Mouse (Mus musculus) E14TG2a.4 (cell line): ENCODE measurements around the gene Olfr273.
"Not testable (repeated sequence)": the region's sequence is repeated elsewhere in the genome, so short reads cannot be mapped to it uniquely, and the experiment has no call there.

Experiments
- H3K27me3 ChIP-seq: 2 replicates; pipeline ENCODE4 v1.6.1; 2014; ENCODE audit warnings: low read length, control low read depth; ENCODE audit not compliant: insufficient read depth
- H3K36me3 ChIP-seq: 2 replicates; pipeline ENCODE4 v1.6.1; 2014; ENCODE audit warnings: low read length, control low read depth; ENCODE audit not compliant: insufficient read depth
- H3K4me1 ChIP-seq: replicated peaks from 2 replicates; pipeline ENCODE4 v1.6.1; 2014; ENCODE audit warnings: low read depth, low read length, control low read depth
- H3K4me3 ChIP-seq: replicated peaks from 2 replicates; pipeline ENCODE4 v1.5.1; 2014; ENCODE audit warnings: mild to moderate bottlenecking, low read length
- H3K9me3 ChIP-seq: 2 replicates; pipeline ENCODE4 v1.6.1; 2014; ENCODE audit warnings: low read length, control low read depth
- CTCF ChIP-seq: conservative IDR thresholded peaks from 2 replicates; pipeline ENCODE4 v1.5.1; 2014; ENCODE audit warnings: low read length
- NANOG ChIP-seq: IDR thresholded peaks from 2 replicates; pipeline ENCODE4 v1.6.1; 2014; ENCODE audit warnings: borderline replicate concordance, low read length, mixed read lengths
- POU5F1 ChIP-seq: IDR thresholded peaks from 2 replicates; pipeline ENCODE4 v1.6.1; 2014; ENCODE audit warnings: low read length, borderline replicate concordance

Olfr273 gene

DNA sequence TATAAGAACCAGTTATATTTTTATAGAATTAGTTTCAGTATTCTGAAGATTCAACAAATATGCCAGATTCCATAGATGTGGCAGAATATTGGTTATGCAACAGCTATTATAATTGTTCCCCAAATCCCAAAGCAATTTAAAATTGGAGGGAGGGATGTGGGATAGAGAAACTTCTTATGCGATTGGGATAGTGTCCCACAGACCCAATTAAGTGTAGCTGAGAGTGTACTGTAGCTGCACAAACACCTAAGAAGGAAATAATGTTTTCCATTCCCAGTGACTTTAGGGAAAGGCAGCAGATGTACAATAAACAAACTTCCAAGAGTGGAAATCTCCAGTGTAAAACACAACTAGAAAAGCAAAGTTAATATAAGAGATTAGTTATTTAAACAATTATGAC lies at the start of gene Olfr273:
Gene Olfr273 (minus strand): TSS at position 101 of the 400 bp plus-strand sequence.
- Histone ChIP-seq H3K4me3 (no peak within 1 kb of the TSS), H3K27me3 (no peaks in the 10 kb centered on the region), H3K4me1 (no peaks in the 10 kb centered on the region), H3K36me3 (no peaks in the 10 kb centered on the region), H3K9me3 (no peaks in the 10 kb centered on the region)
- TF ChIP-seq CTCF (no peak), POU5F1 (no peak), NANOG (no peak)

DNA sequence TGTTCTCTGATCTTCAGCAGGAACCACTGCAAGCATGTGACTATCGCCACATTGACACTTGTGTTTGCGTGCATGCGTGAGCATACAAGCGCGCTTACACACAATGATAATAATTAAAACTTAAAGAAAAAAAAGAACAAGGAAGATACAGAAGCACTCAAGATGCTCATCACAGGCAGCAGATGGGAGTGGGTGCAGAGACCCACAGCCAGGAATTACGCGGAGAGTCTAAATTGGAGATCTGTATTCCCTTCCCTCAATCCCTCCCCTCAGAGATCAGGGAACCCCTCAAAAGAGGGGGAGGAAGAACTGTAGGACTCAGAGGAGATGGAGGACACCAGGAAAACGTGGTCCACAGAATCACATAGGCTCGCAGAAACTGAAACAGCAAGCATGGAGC lies 5.1 kb upstream of the Olfr273 start:
- Histone ChIP-seq H3K9me3 (no peaks in the 10 kb centered on the region), H3K4me3 (no peak overlapping the region), H3K27me3 (no peaks in the 10 kb centered on the region), H3K4me1 (no peaks in the 10 kb centered on the region), H3K36me3 (no peaks in the 10 kb centered on the region)
- TF ChIP-seq POU5F1 (no peak), CTCF (no peak), NANOG (no peak)

DNA sequence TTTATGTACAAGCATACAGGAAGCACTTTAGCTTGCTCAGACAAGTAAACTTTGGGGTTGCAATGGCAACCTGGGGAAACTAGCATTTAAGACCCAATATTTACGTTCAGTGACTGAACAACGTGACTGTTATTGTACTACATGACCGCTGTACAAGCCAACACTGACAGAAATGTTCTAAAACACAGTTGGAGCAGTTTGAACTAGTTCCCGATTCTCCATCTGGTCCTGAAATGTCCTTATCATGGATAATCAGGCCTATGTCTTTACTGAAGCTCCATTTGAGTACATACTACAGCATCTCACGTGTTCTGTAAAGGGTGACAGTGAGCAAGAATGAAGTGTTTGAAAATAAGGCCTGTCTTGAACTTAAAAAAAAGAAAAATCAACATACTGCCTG lies 9.4 kb downstream of the Olfr273 start:
- no peaks in the 10 kb centered on the region for H3K27me3 ChIP-seq
- TF ChIP-seq CTCF = no peak

DNA sequence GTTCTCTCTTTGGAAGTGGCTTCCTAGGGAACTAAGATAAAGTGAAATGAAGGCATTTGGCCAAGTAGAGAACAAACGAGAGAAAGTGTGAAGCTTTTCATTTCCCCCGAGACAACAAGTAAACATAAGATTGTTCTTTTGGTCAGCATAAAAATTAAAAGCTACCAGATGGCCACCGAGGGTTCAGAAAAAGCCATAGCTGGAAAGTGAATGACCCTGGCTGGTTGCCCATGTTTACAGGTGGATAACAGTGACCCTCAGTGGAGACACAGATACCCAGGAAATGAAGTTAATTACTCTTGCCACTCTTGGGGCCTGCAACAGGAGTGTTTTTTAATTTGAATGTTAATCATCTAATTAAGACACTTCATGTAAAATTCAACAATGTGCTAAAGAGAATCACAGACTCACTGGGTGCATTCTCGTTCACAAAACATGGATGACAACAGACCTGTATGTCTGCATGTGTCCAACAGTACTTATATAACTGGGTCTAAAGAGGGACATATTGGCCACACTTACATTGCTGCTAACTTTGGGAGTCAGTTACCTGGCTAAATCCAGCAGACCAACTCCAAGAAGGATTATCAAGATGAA lies 9.9 kb downstream of the Olfr273 start:
- Histone ChIP-seq H3K9me3 (no peaks in the 10 kb centered on the region), H3K4me3 (no peak overlapping the region), H3K4me1 (peaks cover 19% of the 10 kb centered on the region), H3K27me3 (no peaks in the 10 kb centered on the region), H3K36me3 (no peaks in the 10 kb centered on the region)
- TF ChIP-seq NANOG (no peak), CTCF (no peak), POU5F1 (no peak)

More for the DNA sequence above, 9.4 kb downstream of the Olfr273 start:
- Histone ChIP-seq H3K4me3 (no peak overlapping the region), H3K9me3 (no peaks in the 10 kb centered on the region), H3K4me1 (peaks cover 19% of the 10 kb centered on the region), H3K36me3 (no peaks in the 10 kb centered on the region)

DNA sequence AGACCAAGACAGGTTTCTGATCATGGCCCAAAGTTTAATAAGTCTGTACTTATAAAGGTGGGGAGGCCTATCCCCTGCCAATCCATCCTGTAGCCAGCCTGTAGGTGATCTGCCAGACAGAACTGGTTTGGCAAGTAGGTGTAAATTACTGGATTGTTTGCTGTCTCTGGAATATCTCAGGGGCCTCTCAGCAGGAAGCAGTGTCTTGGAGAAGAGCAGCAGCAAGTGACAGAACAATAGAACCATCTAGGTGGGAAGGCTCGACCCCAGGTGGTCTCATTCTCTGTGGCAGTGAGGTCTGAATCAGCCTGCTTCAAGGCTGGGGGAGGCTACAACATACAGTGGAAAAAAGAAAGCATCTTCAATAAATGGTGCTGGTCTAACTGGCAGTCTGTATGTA lies 13.6 kb downstream of the Olfr273 start:
- H3K9me3 ChIP-seq, H3K27me3 ChIP-seq, H3K36me3 ChIP-seq, H3K4me3 ChIP-seq: not testable (repeated sequence)
- H3K4me1 ChIP-seq = peaks cover 19% of the 10 kb centered on the region
- peak; percentile 85 for TF ChIP-seq NANOG

DNA sequence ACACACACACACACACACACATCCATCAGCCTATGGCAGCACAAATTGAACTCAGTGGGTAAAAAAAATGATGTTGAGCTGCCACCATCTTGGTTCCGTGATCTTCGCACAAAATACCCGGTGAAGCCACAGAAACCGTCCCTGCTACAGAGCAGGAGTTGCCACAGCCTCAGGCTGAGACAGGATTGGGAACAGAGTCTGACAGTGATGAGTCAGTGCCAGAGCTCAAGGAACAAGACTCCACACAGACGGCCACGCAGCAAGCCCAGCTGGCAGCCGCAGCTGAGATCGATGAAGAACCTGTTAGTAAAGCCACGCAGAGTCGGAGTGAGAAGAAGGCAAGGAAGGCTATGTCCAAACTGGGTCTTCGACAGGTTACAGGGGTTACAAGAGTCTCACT lies 37.7 kb downstream of the Olfr273 start:
- Histone ChIP-seq H3K9me3 (0 out of 2 replicates have a peak, but pooled peaks cover 7% of the 10 kb centered on the region), H3K36me3 (no peaks in the 10 kb centered on the region), H3K4me3 (no peak overlapping the region), H3K27me3 (no peaks in the 10 kb centered on the region), H3K4me1 (no peaks in the 10 kb centered on the region)
- TF ChIP-seq CTCF = no peak
- no peak for TF ChIP-seq NANOG
- no peak for TF ChIP-seq POU5F1

DNA sequence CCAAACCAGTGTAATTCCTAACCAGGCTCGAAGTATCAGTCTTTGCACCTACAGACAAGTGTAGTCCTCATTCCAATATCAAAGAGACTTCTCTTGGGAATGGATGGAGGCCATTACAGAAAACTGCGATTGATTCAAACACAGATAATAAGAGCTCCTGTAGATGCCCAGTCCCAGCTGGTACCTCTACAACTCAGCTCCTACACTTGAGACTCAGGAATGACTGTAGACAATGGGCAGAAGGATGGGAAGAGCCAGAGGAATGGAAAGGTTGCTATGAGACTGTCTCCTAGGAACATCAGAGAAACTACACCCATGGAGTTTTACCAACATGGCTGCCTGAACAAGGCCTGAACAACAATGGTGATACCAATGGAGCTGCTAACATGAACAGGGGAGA lies 44.7 kb downstream of the Olfr273 start, which contains the start of gene Olfr275:
Gene Olfr275 (plus strand): TSS at position 301 of the 400 bp plus-strand sequence.
- no peaks in the 10 kb centered on the region for H3K4me1 ChIP-seq
- H3K9me3 ChIP-seq = no peaks in the 10 kb centered on the region
- TF ChIP-seq POU5F1 (no peak), CTCF (no peak), NANOG (no peak)
- H3K27me3 ChIP-seq = no peaks in the 10 kb centered on the region
- H3K4me3 ChIP-seq = no peak within 1 kb of the TSS
- no peaks in the 10 kb centered on the region for H3K36me3 ChIP-seq

DNA sequence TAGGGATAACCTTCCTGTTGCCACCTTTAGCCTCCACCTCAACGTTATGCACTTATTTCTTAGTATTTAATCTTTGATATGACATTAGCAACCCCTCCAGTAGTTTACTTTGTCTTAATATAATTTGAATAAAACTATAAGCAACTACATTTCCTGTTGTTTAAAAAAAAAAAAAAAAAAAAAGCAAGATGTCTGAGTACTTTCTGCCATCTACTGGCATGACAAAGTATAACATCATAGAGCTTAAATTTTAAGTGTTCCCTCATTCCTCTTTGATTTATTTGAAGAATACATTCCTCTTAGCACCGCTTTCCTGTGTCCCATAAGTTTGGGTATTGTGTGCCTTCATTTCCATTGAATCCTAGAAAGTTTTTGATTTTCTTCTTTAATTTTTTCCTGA lies 47.2 kb downstream of the Olfr273 start:
- Histone ChIP-seq H3K36me3 (no peaks in the 10 kb centered on the region), H3K4me3 (no peak overlapping the region), H3K9me3 (no peaks in the 10 kb centered on the region), H3K27me3 (no peaks in the 10 kb centered on the region), H3K4me1 (no peaks in the 10 kb centered on the region)
- TF ChIP-seq NANOG (no peak), POU5F1 (no peak), CTCF (peak; percentile 31; the same call in 1 of the 2 replicates)
